Mouse (Mus musculus) ES-E14 (cell line): Measurements from ENCODE around the gene Pmpca. TPM values are rescaled to one million over a fixed set of nuclear protein-coding genes. Genes with fewer than 3 reads are reported as not detected.

Experiments
- DNase-seq: peaks from one replicate; pipeline ENCODE4 v3.0.0-alpha.2; 2013; ENCODE audit warnings: low read depth, low spot score
- H3K27ac ChIP-seq: 2 replicates; pipeline ENCODE4 v1.5.1; 2012; ENCODE audit warnings: low read depth, mild to moderate bottlenecking, low read length, moderate library complexity, mixed read lengths; ENCODE audit not compliant: poor library complexity, insufficient read depth, severe bottlenecking
- H3K36me3 ChIP-seq: 2 replicates; pipeline ENCODE4 v1.6.1; 2012; ENCODE audit warnings: mild to moderate bottlenecking, low read length, moderate library complexity, mixed read lengths; ENCODE audit not compliant: control insufficient read depth, poor library complexity, insufficient read depth, severe bottlenecking
- H3K4me1 ChIP-seq, 2 experiments: fragments of 150-350 bp in 1 of 2; sonication (generic) in 1 of 2; 2 replicates each; pipeline ENCODE4 v1.6.1; 2012; ENCODE audit warnings: low read length in 2 of 2, mild to moderate bottlenecking in 1 of 2, mixed read lengths in 1 of 2; ENCODE audit not compliant: control insufficient read depth in 2 of 2, insufficient read depth in 2 of 2, poor library complexity in 1 of 2
- H3K4me3 ChIP-seq, 2 experiments: fragments of 150-350 bp in 1 of 2; sonication (generic) in 1 of 2; 2 replicates each; pipeline ENCODE4 v1.5.1; 2012; ENCODE audit warnings: low read length in 2 of 2, low read depth in 1 of 2, mild to moderate bottlenecking in 1 of 2, mixed read lengths in 1 of 2; ENCODE audit not compliant: insufficient read depth in 1 of 2, poor library complexity in 1 of 2, severe bottlenecking in 1 of 2
- H3K9ac ChIP-seq: 2 replicates; pipeline ENCODE4 v1.6.1; 2012; ENCODE audit warnings: low read depth, mild to moderate bottlenecking, low read length, mixed read lengths; ENCODE audit not compliant: poor library complexity, insufficient read depth, severe bottlenecking
- H3K9me3 ChIP-seq: fragments of 150-350 bp; sonication (generic); 2 replicates; pipeline ENCODE4 v1.6.1; 2012; ENCODE audit warnings: low read depth, mild to moderate bottlenecking, low read length; ENCODE audit not compliant: control insufficient read depth, insufficient read depth
- CHD2 ChIP-seq: IDR thresholded peaks from 2 replicates; pipeline ENCODE4 v1.6.1; 2014; ENCODE audit warnings: mild to moderate bottlenecking, low read depth, low read length, inconsistent platforms
- HCFC1 ChIP-seq: IDR thresholded peaks from 2 replicates; pipeline ENCODE4 v1.6.1; 2012; ENCODE audit warnings: low read length, inconsistent platforms, borderline replicate concordance; ENCODE audit not compliant: insufficient read depth
- MAFK ChIP-seq: IDR thresholded peaks from 2 replicates; pipeline ENCODE4 v1.6.1; 2014; ENCODE audit warnings: mild to moderate bottlenecking, low read depth, low read length, inconsistent platforms; ENCODE audit not compliant: insufficient read depth
- ZC3H11A ChIP-seq: IDR thresholded peaks from 2 replicates; pipeline ENCODE4 v1.6.1; 2012; ENCODE audit warnings: low read depth, mild to moderate bottlenecking, inconsistent platforms, low read length, borderline replicate concordance
- ZNF384 ChIP-seq: IDR thresholded peaks from 2 replicates; pipeline ENCODE4 v1.6.1; 2012; ENCODE audit warnings: low read depth, low read length, inconsistent platforms
- in situ Hi-C, 2 experiments: fragments of 600-800 bp; cut with MboI; formaldehyde crosslinking; loops; one replicate each; pipeline ENCODE4 v1.15.1; 2025; ENCODE audit warnings: low sequenced_read_pairs in 2 of 2, inconsistent platforms in 1 of 2; ENCODE audit not compliant: unreplicated experiment in 2 of 2
- total RNA-seq: library from RNA; depleted of rRNA; stranded (reverse); fragments of 300-350 nt; gene quantifications from 2 replicates; pipeline ENCODE4 v1.2.3, GENCODE M21; 2012

Gene Pmpca
- total RNA-seq, 1 experiment: 149 TPM

DNA sequence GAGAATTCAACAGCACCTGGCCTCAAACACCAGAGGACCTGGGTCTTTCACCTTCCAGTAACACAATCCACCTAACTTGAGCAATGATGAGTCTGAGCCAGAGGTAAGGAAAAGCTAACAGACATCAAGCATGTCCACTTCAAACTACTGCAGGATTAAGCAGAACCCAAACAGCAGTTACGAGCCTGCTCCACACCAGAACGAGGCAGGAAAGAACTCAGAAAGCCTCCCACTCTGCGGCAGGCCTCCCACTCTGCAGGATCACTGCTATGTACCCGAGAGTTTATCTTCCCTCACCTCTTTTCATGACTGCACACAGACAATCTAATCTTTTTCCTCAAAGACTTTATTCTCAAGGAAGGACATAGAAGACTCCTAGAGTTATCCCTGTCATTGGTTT, 48.1 kb downstream of the Pmpca start:
- Histone ChIP-seq H3K4me3 (no peak overlapping the region), H3K36me3 (peaks cover 56% of the 10 kb centered on the region), H3K9me3 (no peaks in the 10 kb centered on the region), H3K4me1 (peaks cover 0 to 9% of the 10 kb centered on the region in 2 experiments; a peak in 1 of 4 replicates), H3K27ac (no peak overlapping the region), H3K9ac (0 out of 2 replicates have a peak overlapping the region, but pooled peaks have one; percentile 7)
- DNase-seq: no peak
- TF ChIP-seq HCFC1 (no peak), ZNF384 (no peak), CHD2 (no peak), MAFK (no peak), ZC3H11A (no peak)
- in situ Hi-C loops: loop anchor here in 1 of 2 experiments (25.0 kb wide), 1 partner anchor 475 kb away; the partner anchor contains the start of genes Med22, Rpl7a, Surf1 and Surf2

DNA sequence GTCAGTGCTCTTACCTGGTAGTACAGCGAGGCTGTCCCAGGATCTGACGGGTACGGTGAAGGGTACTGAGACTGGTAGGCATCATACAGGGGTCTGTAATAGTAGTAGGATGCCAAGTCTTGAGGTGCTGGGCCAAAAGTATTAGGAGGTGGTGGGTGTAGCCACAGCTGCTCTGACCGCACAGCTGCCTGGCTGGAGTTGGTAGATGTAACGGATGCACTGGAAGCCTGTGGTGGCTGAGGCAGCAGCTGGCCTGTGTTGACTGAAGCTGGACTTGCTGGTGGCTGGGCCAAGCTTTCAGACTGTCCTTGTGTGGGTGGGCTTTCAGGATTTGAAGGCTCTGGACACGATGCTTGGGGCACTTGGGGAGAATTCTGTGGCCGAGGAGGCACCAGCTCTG, 49.2 kb downstream of the Pmpca start:
- no peak overlapping the region for H3K27ac ChIP-seq
- H3K4me3 ChIP-seq: no peak overlapping the region
- in situ Hi-C loops: loop anchor here in 1 of 2 experiments (25.0 kb wide), 1 partner anchor 474 kb away; the partner anchor contains the start of genes Med22, Rpl7a, Surf1 and Surf2
- no peak for TF ChIP-seq MAFK
- no peak for TF ChIP-seq HCFC1
- no peak for TF ChIP-seq CHD2
- TF ChIP-seq ZC3H11A: no peak
- TF ChIP-seq ZNF384: no peak
- no peak overlapping the region for H3K9ac ChIP-seq
- H3K36me3 ChIP-seq: peaks cover 54% of the 10 kb centered on the region
- H3K9me3 ChIP-seq: no peaks in the 10 kb centered on the region
- H3K4me1 ChIP-seq: peaks cover under 1 to 9% of the 10 kb centered on the region in 2 experiments; a peak in 2 of 4 replicates
- DNase-seq: no peak

GRCm38 (mm10) chr2:26439671-26440070, 50.5 kb downstream of the Pmpca start:
- DNase-seq: no peak
- in situ Hi-C loops: loop anchor here in 1 of 2 experiments (25.0 kb wide), 1 partner anchor 473 kb away; the partner anchor contains the start of genes Med22, Rpl7a, Surf1 and Surf2
- H3K27ac ChIP-seq: no peak overlapping the region; the same call in 1 of the 2 replicates
- H3K4me3 ChIP-seq: no peak overlapping the region
- H3K4me1 ChIP-seq: peaks cover 6 to 9% of the 10 kb centered on the region in 2 experiments; a peak in 3 of 4 replicates
- H3K9ac ChIP-seq: no peak overlapping the region
- H3K9me3 ChIP-seq: no peaks in the 10 kb centered on the region
- TF ChIP-seq HCFC1 (no peak), CHD2 (no peak), ZC3H11A (no peak), MAFK (no peak), ZNF384 (no peak)
- peaks cover 49% of the 10 kb centered on the region for H3K36me3 ChIP-seq

DNA sequence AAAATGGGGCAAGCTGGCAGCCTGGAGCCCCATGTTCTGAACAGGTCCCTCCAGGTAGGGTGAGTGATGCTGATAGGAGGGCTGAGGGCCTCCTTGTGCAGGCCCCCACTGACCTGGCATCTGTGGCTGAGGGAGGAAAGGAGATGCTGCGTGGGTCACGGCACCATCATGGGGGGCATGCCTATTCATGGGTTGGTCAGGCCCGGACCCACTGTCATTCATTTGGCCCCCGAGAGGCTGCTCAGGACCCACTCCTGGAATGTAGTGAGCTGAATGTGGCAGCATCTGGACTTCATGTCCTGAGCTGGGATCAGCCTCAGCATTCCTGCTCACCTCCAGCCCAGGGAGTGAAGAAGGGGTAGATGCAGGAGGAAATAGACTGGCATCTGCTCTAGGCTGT, 52.1 kb downstream of the Pmpca start:
- no peak for DNase-seq
- Histone ChIP-seq H3K4me3 (no peak overlapping the region), H3K27ac (no peak overlapping the region), H3K4me1 (peaks cover 6 to 9% of the 10 kb centered on the region in 2 experiments; a peak in 3 of 4 replicates), H3K9me3 (no peaks in the 10 kb centered on the region), H3K36me3 (peaks cover 36% of the 10 kb centered on the region), H3K9ac (no peak overlapping the region)
- in situ Hi-C loops: loop anchor here in 1 of 2 experiments (25.0 kb wide), 1 partner anchor 471 kb away; the partner anchor contains the start of genes Med22, Rpl7a, Surf1 and Surf2
- TF ChIP-seq ZC3H11A: no peak
- no peak for TF ChIP-seq CHD2
- no peak for TF ChIP-seq ZNF384
- TF ChIP-seq HCFC1: no peak
- TF ChIP-seq MAFK: no peak

DNA sequence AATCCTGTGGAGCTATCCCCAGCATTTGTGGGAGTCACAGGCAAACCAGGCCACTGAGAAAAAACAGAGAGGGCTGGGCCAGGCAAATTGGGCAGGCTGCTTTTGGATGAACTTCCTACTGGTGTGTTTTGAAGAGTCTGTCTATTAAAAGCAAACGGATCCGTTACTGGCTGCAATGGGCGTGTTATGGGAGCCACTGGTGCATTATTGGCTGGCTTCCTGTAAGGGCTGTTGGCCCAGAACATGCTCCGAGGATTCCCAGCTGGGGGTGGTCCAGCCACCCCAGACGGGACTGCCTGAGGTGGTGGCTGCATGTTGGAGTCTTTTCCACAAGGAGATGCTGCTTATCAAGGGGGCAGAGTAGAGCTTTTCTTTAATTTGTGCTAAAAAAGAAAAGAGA, 52.5 kb downstream of the Pmpca start:
- Histone ChIP-seq H3K4me3 (no peak overlapping the region), H3K27ac (no peak overlapping the region), H3K4me1 (peaks cover 6 to 12% of the 10 kb centered on the region in 2 experiments; a peak in 3 of 4 replicates), H3K9ac (no peak overlapping the region), H3K36me3 (peaks cover 36% of the 10 kb centered on the region), H3K9me3 (no peaks in the 10 kb centered on the region)
- no peak for DNase-seq
- TF ChIP-seq HCFC1 (no peak), CHD2 (no peak), MAFK (no peak), ZNF384 (no peak), ZC3H11A (no peak)
- in situ Hi-C loops: loop anchor here in 1 of 2 experiments (25.0 kb wide), 1 partner anchor 471 kb away; the partner anchor contains the start of genes Med22, Rpl7a, Surf1 and Surf2
